Mouse (Mus musculus): ENCODE data around the gene Foxn4. TPM values are rescaled to one million over a fixed set of nuclear protein-coding genes. Genes with fewer than 3 reads are reported as not detected.

Gene Foxn4
- total and polyA plus RNA-seq, 3 experiments: 0.23 TPM; not detected in 2

DNA sequence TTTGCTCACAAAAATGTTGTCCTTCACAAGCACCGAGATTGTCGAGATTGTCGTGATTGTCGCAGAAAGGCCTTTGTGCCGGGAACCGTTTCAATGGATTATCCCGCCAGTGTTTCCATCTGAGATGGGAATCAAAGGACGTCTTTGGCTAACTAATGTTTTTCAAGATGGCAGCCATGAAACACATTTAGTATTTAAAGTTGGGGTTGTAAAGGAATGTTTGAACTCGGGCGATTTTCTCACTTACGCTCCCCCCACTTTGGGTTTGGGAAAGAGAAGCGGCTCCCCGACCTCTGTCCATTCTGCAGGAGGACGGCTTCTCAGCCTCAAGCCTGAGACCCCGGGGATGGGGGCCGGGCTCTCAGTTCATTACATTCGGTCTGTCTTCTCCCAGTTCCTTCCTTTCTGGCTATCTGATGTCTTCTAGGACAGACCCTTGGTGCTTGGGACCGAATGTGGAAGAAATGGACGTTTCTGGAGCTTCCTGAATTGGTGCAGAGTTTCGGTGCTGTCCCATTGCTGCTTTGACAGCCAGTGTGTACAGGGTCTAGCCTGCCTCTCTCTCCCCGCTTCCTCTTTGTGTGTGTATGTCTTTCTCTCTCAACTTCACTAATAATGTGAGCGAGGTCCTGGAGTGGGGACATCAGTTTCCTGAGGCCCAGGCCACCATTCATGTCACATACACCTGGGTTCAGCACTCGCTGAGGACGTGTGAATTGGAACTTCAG is 26.4 kb upstream of the Foxn4 start:
- in situ Hi-C loops (cut with MboI; ENCODE audit: low pct_ligation_motif_present, low pct_unique_long_range_greater_than_20kb, low sequenced_read_pairs) (no loop called here), dilution Hi-C loops (cut with MboI; ENCODE audit: extremely low pct_ligation_motif_present, extremely low pct_unique_long_range_greater_than_20kb, low sequenced_read_pairs) (no loop called here)
- no peaks in the 10 kb centered on the region for H3K27me3 ChIP-seq (replicated peaks)
- no peak overlapping the region for H3K9ac ChIP-seq (ENCODE audit: insufficient read depth, low read depth)
- no peak overlapping the region for H3K4me2 ChIP-seq (ENCODE audit: insufficient read depth, low read depth, poor library complexity, severe bottlenecking)
- H3K9me3 ChIP-seq (replicated peaks; ENCODE audit: low read length): no peaks in the 10 kb centered on the region
- TF ChIP-seq PAX5 (IDR thresholded peaks at IDR 0.05; ENCODE audit: low read length): no peak
- no peak for TF ChIP-seq MEF2A (IDR thresholded peaks at IDR 0.05; ENCODE audit: borderline replicate concordance, low read depth, low read length)
- TF ChIP-seq NRF1 (IDR thresholded peaks at IDR 0.05; ENCODE audit: low read depth, low read length): no peak
- no peaks in the 10 kb centered on the region for H3K79me2 ChIP-seq (replicated peaks; ENCODE audit: control insufficient read depth, extremely low read depth, insufficient read depth, poor library complexity, severe bottlenecking)
- no peak for DNase-seq (ENCODE audit: extremely low read depth)
- H3K27ac ChIP-seq (ENCODE audit: insufficient read depth, low read depth): no peak overlapping the region
- H3K4me1 ChIP-seq (ENCODE audit: control insufficient read depth in 1 of 2, insufficient read depth in 2 of 2): peaks cover 11 to 32% of the 10 kb centered on the region in 2 experiments
- no peaks in the 10 kb centered on the region for H3K36me3 ChIP-seq (replicated peaks in 1 of 2; ENCODE audit: control insufficient read depth in 1 of 2, insufficient read depth in 1 of 2, low read length in 1 of 2)
- no peak overlapping the region for H3K4me3 ChIP-seq (replicated peaks in 1 of 3; ENCODE audit: low read depth in 2 of 3, low read length in 2 of 3, poor library complexity in 1 of 3)

DNA sequence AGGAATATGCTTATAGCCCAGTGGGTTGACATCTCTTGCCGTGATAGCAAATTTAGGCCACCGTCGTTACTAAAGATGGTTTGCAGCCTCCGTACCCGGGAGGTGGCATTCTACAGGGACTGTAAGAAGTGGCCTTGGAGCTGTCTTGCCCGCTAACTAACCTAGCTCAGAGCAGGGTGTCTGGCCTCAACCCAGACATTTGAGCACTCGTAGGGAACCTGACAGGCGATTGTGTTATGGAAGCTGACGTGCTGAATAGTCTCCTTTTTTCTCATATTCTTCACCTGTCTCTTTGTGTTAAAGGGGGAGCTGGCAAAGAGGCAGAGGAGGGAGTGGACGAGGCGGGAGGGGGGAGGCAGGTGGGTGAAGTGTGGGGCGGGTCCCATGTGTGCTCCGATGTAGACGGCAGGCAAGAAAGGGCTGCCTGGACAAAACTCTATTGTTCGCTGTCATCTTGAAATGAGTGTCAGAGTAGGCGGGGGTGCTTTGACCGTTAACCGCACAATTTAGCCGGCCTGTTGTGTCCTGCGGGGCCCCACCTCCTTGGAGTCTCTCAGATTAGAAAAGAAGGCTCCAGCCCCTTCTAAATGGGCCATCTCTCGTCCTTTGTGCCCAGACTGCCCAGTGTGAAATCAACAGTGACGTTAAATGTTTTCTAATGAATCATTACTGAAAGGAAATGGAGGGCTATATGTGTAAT is 25.7 kb upstream of the Foxn4 start:
- Histone ChIP-seq H3K27ac (ENCODE audit: insufficient read depth, low read depth) (no peak overlapping the region), H3K9ac (ENCODE audit: insufficient read depth, low read depth) (no peak overlapping the region), H3K79me2 (replicated peaks; ENCODE audit: control insufficient read depth, extremely low read depth, insufficient read depth, poor library complexity, severe bottlenecking) (no peaks in the 10 kb centered on the region), H3K27me3 (replicated peaks) (no peaks in the 10 kb centered on the region), H3K36me3 (replicated peaks in 1 of 2; ENCODE audit: control insufficient read depth in 1 of 2, insufficient read depth in 1 of 2, low read length in 1 of 2) (no peaks in the 10 kb centered on the region), H3K4me3 (replicated peaks in 1 of 3; ENCODE audit: low read depth in 2 of 3, low read length in 2 of 3, poor library complexity in 1 of 3) (no peak overlapping the region), H3K4me2 (ENCODE audit: insufficient read depth, low read depth, poor library complexity, severe bottlenecking) (no peak overlapping the region), H3K4me1 (ENCODE audit: control insufficient read depth in 1 of 2, insufficient read depth in 2 of 2) (peaks cover 11 to 32% of the 10 kb centered on the region in 2 experiments), H3K9me3 (replicated peaks; ENCODE audit: low read length) (no peaks in the 10 kb centered on the region)
- in situ Hi-C loops (cut with MboI; ENCODE audit: low pct_ligation_motif_present, low pct_unique_long_range_greater_than_20kb, low sequenced_read_pairs) (no loop called here), dilution Hi-C loops (cut with MboI; ENCODE audit: extremely low pct_ligation_motif_present, extremely low pct_unique_long_range_greater_than_20kb, low sequenced_read_pairs) (no loop called here)
- TF ChIP-seq NRF1 (IDR thresholded peaks at IDR 0.05; ENCODE audit: low read depth, low read length) (no peak), MAFK (IDR thresholded peaks at IDR 0.05; ENCODE audit: insufficient replicate concordance, low read length) (no peak), CHD2 (IDR thresholded peaks at IDR 0.05; ENCODE audit: low read length) (no peak), TBP (conservative IDR thresholded peaks at IDR 0.05; ENCODE audit: low read depth, low read length) (no peak), HCFC1 (IDR thresholded peaks at IDR 0.05; ENCODE audit: low read depth, low read length) (no peak), ZC3H11A (IDR thresholded peaks at IDR 0.05; ENCODE audit: low read depth, low read length) (no peak), BHLHE40 (IDR thresholded peaks at IDR 0.05; ENCODE audit: low read depth, low read length) (no peak), CTCF (conservative IDR thresholded peaks at IDR 0.05 in 1 of 2, IDR thresholded peaks at IDR 0.05 in 1 of 2; ENCODE audit: low read depth in 2 of 2, low read length in 2 of 2) (no peak), ZNF384 (IDR thresholded peaks at IDR 0.05; ENCODE audit: low read depth, low read length) (no peak), ZMIZ1 (IDR thresholded peaks at IDR 0.05; ENCODE audit: low read depth, low read length) (no peak), RAD21 (IDR thresholded peaks at IDR 0.05; ENCODE audit: low read depth, low read length) (no peak), POLR2A (IDR thresholded peaks at IDR 0.05; ENCODE audit: low read depth, low read length) (no peak), EP300 (IDR thresholded peaks at IDR 0.05; ENCODE audit: low read length) (no peak), MEF2A (IDR thresholded peaks at IDR 0.05; ENCODE audit: borderline replicate concordance, low read depth, low read length) (no peak), SMC3 (IDR thresholded peaks at IDR 0.05; ENCODE audit: low read depth, low read length) (no peak), ETS1 (conservative IDR thresholded peaks at IDR 0.05; ENCODE audit: low read depth, low read length) (no peak), MXI1 (IDR thresholded peaks at IDR 0.05; ENCODE audit: low read depth, low read length) (no peak)
- no peak for DNase-seq (ENCODE audit: extremely low read depth)

Measured in CH12.LX (cell line).